Mouse (Mus musculus) intestine, embryonic 16.5 days (tissue): ENCODE data around the gene Smdt1. TPM values are rescaled to one million over a fixed set of nuclear protein-coding genes. Genes with fewer than 3 reads are reported as not detected.
A peak's percentile ranks its signal among the peaks of the same experiment; 100 is the strongest.

Experiments used
- ATAC-seq: fragments of 200-750 bp; cut with Nextera tagmentation; 2 replicates; pipeline ENCODE4 v1.8.0; 2017; ENCODE audit warnings: moderate TSS enrichment, moderate library complexity
- H3K27ac ChIP-seq: fragments of 300-500 bp; sonication (generic); 2 replicates; pipeline ENCODE4 v1.5.1; 2014; ENCODE audit warnings: mild to moderate bottlenecking, low read length
- H3K27me3 ChIP-seq: fragments of 300-500 bp; sonication (generic); replicated peaks from 2 replicates; pipeline ENCODE4 v1.6.1; 2014; ENCODE audit warnings: low read length, control low read depth, mixed read lengths; ENCODE audit not compliant: control insufficient read depth, insufficient read depth
- H3K36me3 ChIP-seq: fragments of 300-500 bp; sonication (generic); 2 replicates; pipeline ENCODE4 v1.6.1; 2014; ENCODE audit warnings: low read length, control low read depth; ENCODE audit not compliant: control insufficient read depth, insufficient read depth
- H3K4me1 ChIP-seq: fragments of 300-500 bp; sonication (generic); 2 replicates; pipeline ENCODE4 v1.6.1; 2014; ENCODE audit warnings: low read length, control low read depth, mixed read lengths; ENCODE audit not compliant: control insufficient read depth, insufficient read depth
- H3K4me2 ChIP-seq: fragments of 300-500 bp; sonication (generic); 2 replicates; pipeline ENCODE4 v1.6.1; 2014; ENCODE audit warnings: low read depth, low read length, control low read depth
- H3K4me3 ChIP-seq: fragments of 300-500 bp; sonication (generic); 2 replicates; pipeline ENCODE4 v1.5.1; 2014; ENCODE audit warnings: mild to moderate bottlenecking, low read length
- H3K9ac ChIP-seq: fragments of 300-500 bp; sonication (generic); 2 replicates; pipeline ENCODE4 v1.6.1; 2014; ENCODE audit warnings: low read depth, low read length
- H3K9me3 ChIP-seq: fragments of 300-500 bp; sonication (generic); 2 replicates; pipeline ENCODE4 v1.6.1; 2016; ENCODE audit warnings: low read length, control low read depth; ENCODE audit not compliant: control insufficient read depth
- WGBS: fragments of 180-500 bp; shearing (Covaris S2); extraction: QIAGEN DNeasy Blood & Tissue Kit; methylation state at CpG from one replicate; pipeline ENCODE4 v1.1.7; 2014; 5-methylcytosine and 5-hydroxymethylcytosine counted together
- polyA plus RNA-seq: library from polyadenylated mRNA; unstranded; fragments of >200 nt; fragmentation: Nextera tagmentation; extraction: Ambion mirVana; gene quantifications from 2 replicates; pipeline ENCODE4 v1.2.1, GENCODE M21; 2015

Smdt1 gene
- polyA plus RNA-seq, 1 experiment from 2014 or later, result 332 TPM

DNA sequence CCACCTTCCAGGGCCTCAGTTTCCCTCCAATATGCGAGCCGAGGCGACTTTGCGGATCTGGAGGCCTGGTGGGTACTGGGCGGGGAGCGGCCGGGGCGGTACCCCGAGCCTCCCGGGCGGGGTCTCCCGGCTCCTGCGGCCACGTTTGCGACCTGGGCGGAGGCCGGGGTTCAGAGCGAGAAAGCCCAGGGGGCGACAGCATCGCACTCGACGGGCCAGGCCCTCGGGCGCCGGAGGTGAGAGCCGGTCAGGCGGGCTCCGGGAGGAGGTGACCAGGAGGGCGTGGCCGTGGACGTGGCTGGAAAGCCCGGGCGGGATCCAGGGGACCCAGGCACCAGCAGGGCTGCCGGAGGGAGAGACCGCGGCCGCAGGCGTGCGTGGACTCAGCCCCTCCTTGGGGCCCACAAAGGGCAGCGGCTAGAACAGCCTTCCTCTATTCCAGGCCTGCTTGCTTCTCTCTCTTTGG lies 2.3 kb downstream of the Smdt1 start:
- H3K27ac ChIP-seq, result peak overlapping the region; percentile 91
- ATAC-seq, result peak; percentile 5; the same call in 1 of the 2 replicates
- peak overlapping the region; percentile 90 for H3K9ac ChIP-seq
- H3K27me3 ChIP-seq, result no peaks in the 10 kb centered on the region
- no peaks in the 10 kb centered on the region for H3K36me3 ChIP-seq
- no peaks in the 10 kb centered on the region for H3K9me3 ChIP-seq
- WGBS, result 2% methylated on average over 38 of the region's 40 CpGs
- peak overlapping the region; percentile 77 for H3K4me2 ChIP-seq
- peak overlapping the region; percentile 59 for H3K4me3 ChIP-seq
- H3K4me1 ChIP-seq, result peaks cover 39% of the 10 kb centered on the region

DNA sequence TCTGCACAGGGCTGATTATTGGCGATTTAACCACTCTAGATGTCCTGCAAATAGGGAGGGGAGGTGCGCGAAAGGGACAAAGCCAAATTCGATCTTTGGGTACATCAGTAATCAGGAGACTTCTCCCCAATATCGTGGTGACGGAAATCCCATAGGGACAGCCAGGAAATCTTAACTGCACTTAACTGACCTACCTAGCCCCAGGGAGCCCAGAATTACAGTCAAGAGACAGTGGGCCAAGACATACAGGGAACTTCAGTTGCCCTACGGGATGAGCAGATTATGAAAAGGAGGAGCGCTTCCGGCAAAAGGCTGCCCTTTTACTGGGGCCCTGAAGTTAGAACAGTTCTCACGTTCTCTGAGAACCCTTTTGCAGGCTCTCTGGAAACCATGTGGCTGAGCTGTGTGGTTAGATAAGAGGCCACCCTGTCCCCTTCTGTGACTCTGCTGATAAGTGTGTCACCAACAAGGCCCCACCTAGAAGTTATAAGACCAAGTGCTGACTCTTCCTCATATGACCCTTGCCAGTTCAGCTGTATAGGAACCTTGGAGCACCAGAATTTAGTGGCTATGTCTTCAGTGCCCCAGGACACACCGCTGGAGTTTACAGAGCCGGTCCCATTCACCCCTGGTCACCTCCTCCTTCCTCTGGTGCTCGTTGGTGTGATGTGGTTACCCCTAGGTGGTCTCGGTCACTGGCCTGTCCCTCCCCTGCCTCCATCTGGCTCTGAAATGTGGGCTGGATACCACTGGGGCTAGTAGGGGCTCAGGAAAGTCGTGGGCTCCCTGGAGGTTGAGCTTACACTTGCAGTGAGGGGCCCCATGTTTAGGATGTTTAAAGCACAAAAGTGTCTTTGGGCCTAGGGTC lies 3.1 kb downstream of the Smdt1 start:
- no peaks in the 10 kb centered on the region for H3K36me3 ChIP-seq
- 48% methylated on average over 15 of the region's 15 CpGs for WGBS
- peak overlapping the region; percentile 59 for H3K4me3 ChIP-seq
- H3K27ac ChIP-seq, result peak overlapping the region; percentile 91
- peak; percentile 8; the same call in 1 of the 2 replicates for ATAC-seq
- no peaks in the 10 kb centered on the region for H3K27me3 ChIP-seq
- peak overlapping the region; percentile 77 for H3K4me2 ChIP-seq
- H3K9me3 ChIP-seq, result no peaks in the 10 kb centered on the region
- H3K9ac ChIP-seq, result peak overlapping the region; percentile 90
- peaks cover 41% of the 10 kb centered on the region for H3K4me1 ChIP-seq

GRCm38 (mm10) chr15:82342543-82342935 lies 3.8 kb downstream of the Smdt1 start:
- Histone ChIP-seq H3K4me2 (no peak overlapping the region; the same call in 1 of the 2 replicates), H3K4me3 (no peak overlapping the region), H3K36me3 (no peaks in the 10 kb centered on the region), H3K27ac (peak overlapping the region; percentile 91; the same call in 1 of the 2 replicates), H3K9me3 (no peaks in the 10 kb centered on the region), H3K9ac (peak overlapping the region; percentile 90), H3K27me3 (no peaks in the 10 kb centered on the region), H3K4me1 (peaks cover 42% of the 10 kb centered on the region)
- 72% methylated on average over 5 of the region's 5 CpGs for WGBS
- ATAC-seq, result no peak

- H3K27ac ChIP-seq, result no peak overlapping the region
- no peaks in the 10 kb centered on the region for H3K9me3 ChIP-seq
- ATAC-seq, result no peak
- peaks cover 4% of the 10 kb centered on the region for H3K36me3 ChIP-seq
- H3K4me2 ChIP-seq, result no peak overlapping the region
- H3K9ac ChIP-seq, result no peak overlapping the region
- peaks cover 41% of the 10 kb centered on the region for H3K4me1 ChIP-seq
- H3K27me3 ChIP-seq, result no peaks in the 10 kb centered on the region
- H3K4me3 ChIP-seq, result no peak overlapping the region
- WGBS, result 84% methylated on average over 27 of the region's 27 CpGs
Measured at GRCm38 (mm10) chr15:82343368-82344287, 4.9 kb downstream of the Smdt1 start.

GRCm38 (mm10) chr15:82344971-82345370 lies 6.2 kb downstream of the Smdt1 start:
- WGBS, result 85% methylated on average over 6 of the region's 6 CpGs
- peaks cover 17% of the 10 kb centered on the region for H3K36me3 ChIP-seq
- no peak for ATAC-seq
- H3K27me3 ChIP-seq, result no peaks in the 10 kb centered on the region
- peaks cover 41% of the 10 kb centered on the region for H3K4me1 ChIP-seq
- H3K9me3 ChIP-seq, result no peaks in the 10 kb centered on the region
- no peak overlapping the region for H3K4me3 ChIP-seq
- H3K4me2 ChIP-seq, result no peak overlapping the region
- 0 out of 2 replicates have a peak overlapping the region, but pooled peaks have one; percentile 2 for H3K27ac ChIP-seq
- no peak overlapping the region for H3K9ac ChIP-seq

- Histone ChIP-seq H3K27me3 (no peaks in the 10 kb centered on the region), H3K9me3 (no peaks in the 10 kb centered on the region), H3K4me1 (peaks cover 37% of the 10 kb centered on the region), H3K9ac (peak overlapping the region; percentile 87), H3K27ac (peak overlapping the region; percentile 86), H3K4me3 (peak overlapping the region; percentile 74), H3K4me2 (peak overlapping the region; percentile 53), H3K36me3 (peaks cover 21% of the 10 kb centered on the region)
- peak; percentile 96 for ATAC-seq
- WGBS, result under 1% methylated on average over 51 of the region's 51 CpGs
Measured at GRCm38 (mm10) chr15:82345820-82346470, 7.2 kb downstream of the Smdt1 start.

DNA sequence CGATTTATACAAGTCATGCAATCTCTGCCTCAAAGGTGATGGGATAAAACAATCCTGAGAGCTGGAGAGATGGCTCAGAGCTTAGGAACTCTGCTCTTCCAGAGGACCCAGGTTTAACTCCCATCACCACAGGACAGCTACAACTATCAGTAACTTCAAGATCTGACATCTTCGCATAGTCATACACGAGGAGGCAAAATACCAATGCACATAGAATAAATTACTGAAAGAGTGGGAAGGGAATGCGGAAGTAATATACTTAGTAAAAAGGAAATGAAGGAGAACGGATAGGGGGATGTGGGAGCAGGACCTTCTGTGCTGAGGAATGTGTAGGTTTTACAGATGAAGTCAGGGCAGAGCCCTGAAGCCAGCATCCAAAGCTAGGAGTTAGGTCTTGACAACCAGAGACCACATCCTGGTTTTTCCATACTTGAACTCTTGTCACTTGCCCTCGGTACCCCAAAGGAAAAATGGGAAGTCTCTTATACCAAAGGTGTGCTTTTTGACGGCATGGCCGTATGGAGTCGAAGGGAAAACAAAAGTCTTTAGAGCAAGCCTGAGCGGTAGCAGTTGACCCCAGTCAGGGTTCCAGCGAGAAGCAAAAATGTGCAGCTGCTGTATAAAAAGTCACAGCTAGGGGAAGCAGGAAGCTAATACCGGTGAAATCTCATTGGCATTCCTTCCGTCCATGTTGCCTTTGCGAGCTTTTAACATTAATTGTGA lies 8.0 kb downstream of the Smdt1 start:
- Histone ChIP-seq H3K36me3 (peaks cover 21% of the 10 kb centered on the region), H3K9me3 (no peaks in the 10 kb centered on the region), H3K4me2 (peak overlapping the region; percentile 53), H3K9ac (peak overlapping the region; percentile 87), H3K4me1 (peaks cover 36% of the 10 kb centered on the region), H3K27ac (peak overlapping the region; percentile 58), H3K4me3 (peak overlapping the region; percentile 74), H3K27me3 (no peaks in the 10 kb centered on the region)
- ATAC-seq, result no peak
- 42% methylated on average over 14 of the region's 14 CpGs for WGBS

DNA sequence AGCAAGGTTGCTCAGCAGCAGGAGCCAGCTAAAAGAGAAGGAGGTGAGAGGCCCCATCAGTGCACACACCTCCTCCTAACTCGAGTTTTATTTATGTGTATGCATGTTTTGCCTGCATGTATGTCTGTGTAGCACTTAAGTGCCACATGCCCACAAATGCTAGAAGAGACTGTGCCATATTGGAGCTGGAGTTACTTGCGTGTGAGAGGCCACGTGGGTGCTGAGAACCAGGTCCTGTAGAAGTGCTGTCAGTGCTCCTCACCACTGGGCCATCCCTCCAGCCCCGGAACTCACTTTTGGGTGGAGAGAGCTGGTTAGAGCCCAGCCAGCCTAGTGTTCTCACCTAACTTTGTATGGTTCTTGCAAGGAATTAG lies 8.5 kb downstream of the Smdt1 start:
- peak overlapping the region; percentile 74 for H3K4me3 ChIP-seq
- H3K36me3 ChIP-seq, result peaks cover 21% of the 10 kb centered on the region
- H3K4me1 ChIP-seq, result peaks cover 35% of the 10 kb centered on the region
- H3K9me3 ChIP-seq, result no peaks in the 10 kb centered on the region
- no peaks in the 10 kb centered on the region for H3K27me3 ChIP-seq
- no peak for ATAC-seq
- peak overlapping the region; percentile 53 for H3K4me2 ChIP-seq
- WGBS, result 78% methylated on average over 4 of the region's 4 CpGs
- peak overlapping the region; percentile 87 for H3K9ac ChIP-seq
- peak overlapping the region; percentile 58 for H3K27ac ChIP-seq
